Mouse (Mus musculus) hindbrain, embryonic 15.5 days (tissue): ENCODE results near the gene Slc11a2. TPM values are rescaled to one million over a fixed set of nuclear protein-coding genes. Genes with fewer than 3 reads are reported as not detected.

Experiments
- ATAC-seq: fragments of 200-750 bp; cut with Nextera tagmentation; 2 replicates; pipeline ENCODE4 v1.8.0; 2017; ENCODE audit warnings: low read depth, moderate number of reproducible peaks, moderate TSS enrichment; ENCODE audit not compliant: low FRiP score
- H3K27ac ChIP-seq: fragments of 300-500 bp; sonication (generic); replicated peaks from 2 replicates; pipeline ENCODE4 v1.5.1; 2015; ENCODE audit warnings: mild to moderate bottlenecking, inconsistent platforms
- H3K27me3 ChIP-seq: fragments of 300-500 bp; sonication (generic); 2 replicates; pipeline ENCODE4 v1.6.1; 2015; ENCODE audit warnings: control low read depth, inconsistent platforms
- H3K36me3 ChIP-seq: fragments of 300-500 bp; sonication (generic); 2 replicates; pipeline ENCODE4 v1.6.1; 2015; ENCODE audit warnings: control low read depth, inconsistent platforms
- H3K4me1 ChIP-seq: fragments of 300-500 bp; sonication (generic); replicated peaks from 2 replicates; pipeline ENCODE4 v1.6.1; 2015; ENCODE audit warnings: control low read depth, inconsistent platforms
- H3K4me2 ChIP-seq: fragments of 300-500 bp; sonication (generic); 2 replicates; pipeline ENCODE4 v1.6.1; 2015; ENCODE audit warnings: moderate library complexity, mild to moderate bottlenecking, inconsistent platforms
- H3K4me3 ChIP-seq: fragments of 300-500 bp; sonication (generic); 2 replicates; pipeline ENCODE4 v1.5.1; 2015; ENCODE audit warnings: mild to moderate bottlenecking, inconsistent platforms
- H3K9ac ChIP-seq: fragments of 300-500 bp; sonication (generic); 2 replicates; pipeline ENCODE4 v1.6.1; 2015; ENCODE audit warnings: inconsistent platforms
- H3K9me3 ChIP-seq: fragments of 300-500 bp; sonication (generic); 2 replicates; pipeline ENCODE4 v1.6.1; 2016; ENCODE audit warnings: control low read depth, inconsistent platforms
- WGBS: fragments of 180-500 bp; shearing (Covaris S2); methylation state at CpG from one replicate; pipeline ENCODE4 v1.1.7; 2015; 5-methylcytosine and 5-hydroxymethylcytosine counted together
- polyA plus RNA-seq: library from polyadenylated mRNA; unstranded; fragments of >200 nt; fragmentation: Nextera tagmentation; extraction: Ambion mirVana; gene quantifications from 2 replicates; pipeline ENCODE4 v1.2.1, GENCODE M21; 2015

The Slc11a2 gene
- polyA plus RNA-seq, 1 experiment from 2014 or later, result 27.6 TPM

DNA sequence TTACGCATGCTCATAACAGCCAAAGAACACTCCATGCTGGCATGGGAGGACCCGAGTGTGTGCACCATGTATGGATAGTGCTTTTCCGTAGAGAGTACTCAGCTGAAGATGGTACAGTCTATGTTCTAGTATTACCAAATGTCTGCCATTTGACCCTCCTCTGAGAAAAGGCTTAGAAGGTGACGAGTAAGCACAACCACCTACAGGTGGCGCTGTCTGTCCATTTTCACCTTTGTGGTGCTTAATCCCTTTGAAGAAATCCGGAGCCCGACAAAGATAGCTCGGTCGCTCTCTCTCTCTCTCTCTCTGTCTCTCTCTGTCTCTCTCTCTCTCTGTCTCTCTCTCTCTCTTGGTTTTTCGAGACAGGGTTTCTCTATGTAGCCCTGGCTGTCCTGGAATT is 33.2 kb upstream of the Slc11a2 start:
- Histone ChIP-seq H3K9ac (no peak overlapping the region), H3K27ac (no peak overlapping the region), H3K4me1 (no peaks in the 10 kb centered on the region; the same call in 1 of the 2 replicates), H3K36me3 (no peaks in the 10 kb centered on the region), H3K4me2 (no peak overlapping the region), H3K27me3 (no peaks in the 10 kb centered on the region), H3K9me3 (no peaks in the 10 kb centered on the region), H3K4me3 (no peak overlapping the region)
- 49% methylated on average over 10 of the region's 10 CpGs for WGBS
- ATAC-seq, result no peak

DNA sequence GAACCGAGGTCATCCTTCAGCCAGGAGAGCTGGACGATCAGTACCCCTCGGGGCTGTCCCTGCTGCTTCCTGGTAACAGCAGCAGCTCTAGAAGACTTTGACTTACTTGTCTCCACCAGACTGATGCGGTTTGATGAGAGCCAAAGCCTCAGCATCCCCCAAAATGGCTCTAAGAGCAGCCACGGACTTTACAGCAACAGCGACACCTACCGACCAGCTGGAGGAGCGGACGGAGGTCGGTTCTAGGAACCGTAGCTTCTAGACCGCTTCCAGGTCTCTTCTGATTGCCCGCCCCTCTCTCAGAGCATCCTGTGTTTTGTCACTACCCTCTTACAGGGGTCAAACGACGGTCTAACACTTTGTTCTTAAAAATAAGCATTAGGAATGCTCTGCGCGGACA is 32.5 kb upstream of the Slc11a2 start:
- no peak overlapping the region for H3K4me3 ChIP-seq
- no peaks in the 10 kb centered on the region; the same call in 1 of the 2 replicates for H3K4me1 ChIP-seq
- H3K27me3 ChIP-seq, result no peaks in the 10 kb centered on the region
- 8% methylated on average over 17 of the region's 17 CpGs for WGBS
- no peaks in the 10 kb centered on the region for H3K9me3 ChIP-seq
- no peak overlapping the region for H3K9ac ChIP-seq
- H3K4me2 ChIP-seq, result peak overlapping the region; percentile 26
- H3K36me3 ChIP-seq, result no peaks in the 10 kb centered on the region
- no peak for ATAC-seq
- no peak overlapping the region for H3K27ac ChIP-seq

DNA sequence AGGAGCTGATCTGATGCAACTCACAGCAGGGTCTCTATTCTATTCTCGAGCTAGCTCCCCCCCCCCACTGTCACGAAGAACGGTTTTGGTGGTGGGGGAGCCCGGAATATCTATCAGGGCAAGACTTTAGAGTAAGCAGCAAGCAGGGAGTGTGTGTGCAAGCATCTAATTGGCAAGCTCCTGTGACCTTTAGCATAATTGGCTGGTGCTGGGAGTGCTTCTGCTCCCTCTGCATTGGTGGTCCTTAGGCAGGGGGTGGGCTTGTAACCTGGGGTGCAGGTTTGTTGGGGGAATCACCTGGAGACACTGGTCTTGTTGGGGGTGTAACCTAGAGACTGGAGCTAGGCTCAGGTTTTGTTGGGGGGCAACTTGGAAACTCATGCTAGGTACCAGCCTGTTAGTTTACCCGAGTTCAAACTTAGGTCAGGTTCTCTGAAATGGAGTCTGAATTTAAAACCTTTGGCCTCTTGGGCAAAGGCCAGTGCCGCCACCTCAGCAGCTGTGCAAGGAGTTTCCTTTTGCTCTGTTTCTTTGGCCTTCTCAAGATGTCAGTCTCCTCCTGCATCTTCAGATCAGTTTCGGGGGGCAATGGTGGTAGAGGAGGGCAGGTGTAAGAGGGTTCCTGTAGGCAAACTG is 31.6 kb upstream of the Slc11a2 start:
- Histone ChIP-seq H3K27me3 (no peaks in the 10 kb centered on the region), H3K4me1 (no peaks in the 10 kb centered on the region; the same call in 1 of the 2 replicates), H3K4me3 (no peak overlapping the region), H3K9ac (no peak overlapping the region), H3K27ac (no peak overlapping the region), H3K4me2 (no peak overlapping the region), H3K36me3 (no peaks in the 10 kb centered on the region), H3K9me3 (no peaks in the 10 kb centered on the region)
- ATAC-seq, result no peak
- WGBS, result 63% methylated on average over 7 of the region's 7 CpGs

DNA sequence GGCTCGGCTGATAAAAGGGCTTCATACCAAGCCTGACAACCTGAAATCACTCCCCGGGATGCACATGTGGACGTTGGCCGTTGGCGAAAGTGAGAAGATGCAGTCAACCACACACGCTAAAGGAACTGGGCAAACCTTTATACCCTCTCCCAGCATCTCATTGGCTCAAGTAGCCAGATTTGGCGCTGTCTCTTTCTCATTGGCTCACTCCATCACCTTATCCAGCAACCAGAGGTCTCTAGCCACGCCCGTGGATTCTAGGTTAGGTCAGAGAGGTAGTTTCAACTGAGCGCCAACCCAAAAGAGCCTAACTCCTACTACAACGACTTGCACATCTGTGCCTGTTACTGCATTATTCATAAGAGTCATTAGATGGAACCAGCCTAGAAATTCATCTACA is 27.6 kb upstream of the Slc11a2 start:
- H3K4me1 ChIP-seq, result no peaks in the 10 kb centered on the region; the same call in 1 of the 2 replicates
- H3K9me3 ChIP-seq, result no peaks in the 10 kb centered on the region
- 78% methylated on average over 11 of the region's 11 CpGs for WGBS
- H3K27me3 ChIP-seq, result no peaks in the 10 kb centered on the region
- no peak overlapping the region for H3K4me2 ChIP-seq
- no peak for ATAC-seq
- H3K27ac ChIP-seq, result no peak overlapping the region
- H3K9ac ChIP-seq, result no peak overlapping the region
- H3K36me3 ChIP-seq, result no peaks in the 10 kb centered on the region
- H3K4me3 ChIP-seq, result no peak overlapping the region

DNA sequence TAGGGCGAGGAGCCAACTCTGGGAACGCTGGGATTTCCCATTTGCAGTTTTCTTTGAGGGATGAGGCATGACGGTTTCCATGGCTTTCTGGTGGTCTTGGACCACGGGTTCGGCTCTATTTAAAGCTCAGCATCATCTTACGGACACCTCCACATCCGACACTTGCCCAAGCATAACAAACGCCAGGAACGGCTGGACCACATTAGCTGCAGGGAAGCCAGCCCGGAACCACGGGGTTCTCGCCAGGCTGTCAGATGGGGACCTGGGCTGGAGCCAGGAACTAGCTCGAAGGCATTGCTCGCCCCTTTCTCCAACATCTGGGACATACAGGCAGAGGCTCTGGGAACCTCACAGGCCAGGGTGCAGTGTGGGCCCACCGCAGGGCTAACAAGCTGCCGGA is 26.4 kb upstream of the Slc11a2 start:
- no peak for ATAC-seq
- H3K9ac ChIP-seq, result no peak overlapping the region
- H3K9me3 ChIP-seq, result no peaks in the 10 kb centered on the region
- H3K4me1 ChIP-seq, result no peaks in the 10 kb centered on the region
- H3K4me2 ChIP-seq, result no peak overlapping the region
- H3K36me3 ChIP-seq, result no peaks in the 10 kb centered on the region
- H3K27ac ChIP-seq, result no peak overlapping the region
- H3K4me3 ChIP-seq, result no peak overlapping the region
- WGBS, result 55% methylated on average over 16 of the region's 16 CpGs
- no peaks in the 10 kb centered on the region for H3K27me3 ChIP-seq

DNA sequence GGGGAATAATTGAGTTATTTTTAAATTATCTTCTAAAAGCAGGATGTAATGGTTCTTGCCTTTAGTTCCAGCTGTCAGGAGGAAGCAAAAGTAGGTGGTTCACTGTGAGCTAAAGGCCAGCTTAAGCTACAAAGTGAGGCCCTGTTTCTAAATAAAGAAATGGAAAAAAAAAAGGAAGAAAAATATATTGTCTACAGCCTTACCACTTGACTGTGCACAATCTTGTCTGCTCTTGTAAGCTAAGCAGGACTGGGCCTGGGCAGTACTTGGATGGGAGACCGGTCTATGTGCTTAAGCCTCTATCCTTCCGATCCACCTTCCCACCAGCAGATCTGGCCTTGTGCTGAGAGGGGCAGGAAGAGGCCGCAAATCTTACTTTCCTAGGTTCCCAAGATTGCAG is 24.6 kb upstream of the Slc11a2 start:
- Histone ChIP-seq H3K4me3 (no peak overlapping the region), H3K9ac (no peak overlapping the region), H3K9me3 (no peaks in the 10 kb centered on the region), H3K27me3 (no peaks in the 10 kb centered on the region), H3K4me1 (peaks cover 1% of the 10 kb centered on the region; the same call in 1 of the 2 replicates), H3K27ac (no peak overlapping the region), H3K36me3 (no peaks in the 10 kb centered on the region), H3K4me2 (no peak overlapping the region)
- WGBS, result 86% methylated on average over 3 of the region's 3 CpGs
- ATAC-seq, result no peak

DNA sequence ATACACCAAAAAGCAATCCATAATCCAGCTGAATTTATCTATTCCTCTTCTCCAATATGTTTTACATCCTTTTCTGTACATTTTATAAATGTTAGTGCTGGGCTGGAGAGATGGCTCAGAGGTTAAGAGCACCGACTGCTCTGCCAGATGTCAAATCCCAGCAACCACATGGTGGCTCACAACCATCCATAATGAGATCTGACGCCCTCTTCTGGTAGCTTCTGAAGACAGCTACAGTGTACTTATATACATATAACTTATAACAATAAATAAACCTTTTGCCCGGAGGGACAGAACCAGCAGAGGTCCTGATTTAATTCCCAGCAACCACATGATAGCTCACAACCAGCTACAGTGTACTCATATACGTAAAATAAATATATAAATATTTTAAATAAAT is 23.7 kb upstream of the Slc11a2 start:
- 72% methylated on average over 4 of the region's 4 CpGs for WGBS
- no peaks in the 10 kb centered on the region for H3K9me3 ChIP-seq
- ATAC-seq, result no peak

DNA sequence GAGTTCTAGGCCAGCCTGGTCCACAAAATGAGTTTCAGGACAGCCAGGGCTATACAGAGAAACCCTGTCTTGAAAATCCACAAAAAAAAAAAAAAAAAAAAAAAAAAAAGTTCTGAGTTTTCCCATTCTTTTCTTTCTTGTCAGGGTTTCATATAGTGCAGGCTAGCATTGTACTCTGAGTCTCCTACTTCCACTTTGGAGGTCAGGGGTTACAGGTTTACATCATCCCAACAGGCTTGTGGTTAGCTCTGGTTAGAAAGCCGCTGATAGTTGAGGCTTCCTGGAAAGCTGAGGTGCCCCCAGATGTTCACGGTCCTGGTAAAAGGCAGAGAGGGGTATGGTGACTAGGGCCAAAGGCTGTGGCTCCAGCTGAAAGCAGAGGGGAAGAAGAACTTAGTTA is 22.0 kb upstream of the Slc11a2 start:
- Histone ChIP-seq H3K4me3 (no peak overlapping the region), H3K36me3 (no peaks in the 10 kb centered on the region), H3K4me2 (no peak overlapping the region), H3K27me3 (no peaks in the 10 kb centered on the region), H3K9ac (no peak overlapping the region), H3K9me3 (no peaks in the 10 kb centered on the region), H3K27ac (no peak overlapping the region), H3K4me1 (peaks cover 13% of the 10 kb centered on the region)
- ATAC-seq, result no peak
- WGBS, result 97% methylated on average over 2 of the region's 2 CpGs

More for the DNA sequence above, 23.7 kb upstream of the Slc11a2 start:
- H3K4me2 ChIP-seq, result no peak overlapping the region
- no peaks in the 10 kb centered on the region for H3K27me3 ChIP-seq
- H3K36me3 ChIP-seq, result no peaks in the 10 kb centered on the region
- H3K4me3 ChIP-seq, result no peak overlapping the region
- no peak overlapping the region for H3K27ac ChIP-seq
- peaks cover 10% of the 10 kb centered on the region for H3K4me1 ChIP-seq
- no peak overlapping the region for H3K9ac ChIP-seq

DNA sequence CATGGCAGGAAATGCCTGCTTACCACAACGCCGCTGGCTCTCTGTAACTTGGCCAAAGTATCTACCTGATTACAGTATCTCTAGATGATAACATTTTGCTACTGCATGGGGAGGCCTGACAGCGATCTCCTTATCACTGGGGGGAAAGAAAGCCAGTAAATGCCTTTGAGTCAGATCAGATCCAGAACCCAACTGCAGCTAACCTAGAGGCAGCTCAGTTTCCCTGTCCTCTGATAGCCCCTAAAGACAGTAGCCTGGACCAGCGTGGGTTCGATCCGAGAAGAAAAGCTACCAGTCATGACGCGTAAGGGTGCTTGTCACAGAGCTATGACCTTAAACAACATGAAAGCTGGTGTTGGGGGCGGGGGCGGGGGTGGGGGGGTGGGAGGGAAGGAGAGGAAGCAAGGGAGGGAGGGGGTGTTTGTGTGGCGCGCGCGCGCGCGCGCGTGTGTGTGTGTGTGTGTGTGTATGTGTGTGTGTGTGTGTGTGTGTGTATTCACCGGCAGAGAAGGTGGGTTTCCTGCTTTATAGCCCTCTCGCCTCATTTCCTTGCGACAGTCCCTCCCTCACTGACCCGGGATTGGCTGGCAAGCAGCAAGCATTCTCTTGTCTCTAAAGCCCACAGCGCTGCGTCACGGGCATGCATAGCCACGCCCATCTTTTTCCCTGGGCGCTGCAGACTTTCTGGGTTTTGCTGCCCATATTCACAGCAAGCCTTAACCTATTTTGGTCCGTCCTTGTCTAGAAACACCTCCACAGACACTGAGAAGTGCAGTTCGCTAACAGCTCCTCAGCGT is 18.5 kb upstream of the Slc11a2 start:
- Histone ChIP-seq H3K4me3 (peak overlapping the region; percentile 35), H3K9ac (peak overlapping the region; percentile 37), H3K9me3 (no peaks in the 10 kb centered on the region), H3K4me2 (peak overlapping the region; percentile 60), H3K4me1 (peaks cover 13% of the 10 kb centered on the region), H3K27ac (peak overlapping the region; percentile 84), H3K27me3 (no peaks in the 10 kb centered on the region), H3K36me3 (no peaks in the 10 kb centered on the region)
- 7% methylated on average over 20 of the region's 31 CpGs for WGBS
- peak; percentile 98 for ATAC-seq

DNA sequence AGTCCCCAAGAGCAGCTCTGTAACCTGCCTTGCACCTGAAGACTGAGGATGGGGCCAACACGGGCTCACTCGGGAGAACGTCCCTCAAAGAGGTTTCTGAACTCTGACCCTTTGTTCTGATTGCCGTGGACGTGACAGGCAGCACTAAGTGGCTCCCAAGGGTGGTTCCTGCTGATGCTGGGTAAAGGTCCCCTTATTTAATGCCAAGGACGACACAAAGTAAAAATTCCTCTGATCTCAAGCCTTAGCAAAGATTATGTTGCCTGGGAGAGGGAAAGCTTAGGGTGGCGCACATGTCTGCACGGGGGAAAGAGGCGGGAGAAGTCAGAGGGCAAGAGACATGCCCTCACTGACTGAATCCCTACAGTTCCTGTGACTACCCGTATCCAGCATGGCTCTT is 11.6 kb upstream of the Slc11a2 start:
- H3K4me1 ChIP-seq, result no peaks in the 10 kb centered on the region
- WGBS, result 68% methylated on average over 10 of the region's 10 CpGs
- H3K27ac ChIP-seq, result no peak overlapping the region
- no peak overlapping the region for H3K4me2 ChIP-seq
- no peak for ATAC-seq
- H3K4me3 ChIP-seq, result no peak overlapping the region
- H3K9me3 ChIP-seq, result no peaks in the 10 kb centered on the region
- H3K27me3 ChIP-seq, result no peaks in the 10 kb centered on the region
- no peaks in the 10 kb centered on the region for H3K36me3 ChIP-seq
- H3K9ac ChIP-seq, result no peak overlapping the region

DNA sequence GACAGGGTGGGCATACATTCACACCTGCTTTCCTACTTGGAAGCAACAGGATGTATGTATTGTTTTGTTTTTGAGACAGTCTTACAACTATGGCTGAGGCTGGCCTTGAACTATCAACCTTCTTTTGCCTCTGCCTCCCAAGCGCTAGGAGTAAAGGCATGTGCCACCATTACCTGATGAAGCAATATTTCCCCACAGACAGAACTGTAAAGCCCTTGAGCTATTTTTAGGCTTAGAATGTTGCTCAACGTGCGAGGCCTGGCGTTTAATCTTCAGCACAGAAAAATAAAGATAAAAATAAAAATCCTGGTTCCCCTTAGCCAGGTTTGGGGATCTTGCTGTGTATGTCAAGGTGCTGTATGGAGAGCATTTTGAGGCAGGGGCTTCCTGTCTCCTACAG is 11.2 kb upstream of the Slc11a2 start:
- no peaks in the 10 kb centered on the region for H3K36me3 ChIP-seq
- no peaks in the 10 kb centered on the region for H3K27me3 ChIP-seq
- no peaks in the 10 kb centered on the region for H3K9me3 ChIP-seq
- no peak overlapping the region for H3K27ac ChIP-seq
- no peak overlapping the region for H3K4me2 ChIP-seq
- WGBS, result 88% methylated on average over 4 of the region's 4 CpGs
- H3K4me1 ChIP-seq, result no peaks in the 10 kb centered on the region
- H3K9ac ChIP-seq, result no peak overlapping the region
- no peak for ATAC-seq
- H3K4me3 ChIP-seq, result no peak overlapping the region

DNA sequence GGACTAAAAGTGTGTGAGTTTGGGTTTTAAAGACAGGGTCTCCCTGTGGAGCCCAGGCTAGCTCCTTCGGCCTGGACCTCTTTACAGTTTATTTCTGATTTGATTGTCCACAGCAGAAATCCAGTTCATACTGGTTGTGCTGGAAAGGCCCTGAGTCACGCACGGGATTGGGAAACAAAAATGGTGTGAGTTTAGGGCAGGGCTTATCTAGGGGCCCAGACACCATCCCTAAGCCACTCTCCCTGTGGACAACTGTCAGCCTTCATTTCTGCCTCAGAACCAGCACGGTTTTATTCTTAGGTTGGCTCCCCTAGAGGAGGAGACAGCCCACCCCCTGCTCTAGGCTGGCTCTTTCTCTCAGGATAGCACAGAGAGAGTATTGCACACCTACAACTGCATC is 8.4 kb upstream of the Slc11a2 start:
- ATAC-seq, result no peak
- no peaks in the 10 kb centered on the region for H3K9me3 ChIP-seq
- no peaks in the 10 kb centered on the region for H3K27me3 ChIP-seq
- H3K27ac ChIP-seq, result no peak overlapping the region
- H3K9ac ChIP-seq, result no peak overlapping the region
- no peaks in the 10 kb centered on the region for H3K4me1 ChIP-seq
- no peak overlapping the region for H3K4me2 ChIP-seq
- H3K4me3 ChIP-seq, result no peak overlapping the region
- 76% methylated on average over 4 of the region's 4 CpGs for WGBS
- H3K36me3 ChIP-seq, result no peaks in the 10 kb centered on the region
